In genomic region chr5:24453283-24453984, GRCm38 (mm10) we compare ENCODE assay signal across 8 mouse cellular contexts. TPM values are rescaled to one million over a fixed set of nuclear protein-coding genes. Genes with fewer than 3 reads are reported as not detected.
A peak's percentile ranks its signal among the peaks of the same experiment; 100 is the strongest.
DNase-seq lines count a peak whose midpoint lies in the region; ATAC-seq and TF ChIP-seq lines count a peak whose summit lies in the region.

No protein-coding gene starts in this region.

- no peak for TF ChIP-seq POLR2A in kidney, adult 2 months (IDR thresholded peaks at IDR 0.05; ENCODE audit: low read depth, low read length)
- no peak for TF ChIP-seq POLR2A in small intestine, adult 2 months (IDR thresholded peaks at IDR 0.05; ENCODE audit: low read depth, low read length)

- peak overlapping the region; percentile 96 for H3K9ac ChIP-seq in embryonic facial prominence, embryonic 11.5 days (replicated peaks; ENCODE audit: low read length)
- H3K9ac ChIP-seq in limb, embryonic 12.5 days (replicated peaks), result peak overlapping the region; percentile 97

- no peak for ATAC-seq in G1E (ENCODE audit: extremely low read depth, insufficient number of reproducible peaks, low FRiP score, poor library complexity, severe bottlenecking)
- no peak for ATAC-seq in embryonic facial prominence, embryonic 11.5 days (replicated peaks; ENCODE audit: insufficient number of reproducible peaks, low FRiP score, low TSS enrichment, low read depth)
- no peak; the same call in 1 of the 2 replicates for ATAC-seq in limb, embryonic 12.5 days (ENCODE audit: insufficient number of reproducible peaks, insufficient read depth, low FRiP score, low TSS enrichment, low read depth)
- ATAC-seq in monocyte, adult 5-6 weeks (replicated peaks; ENCODE audit: insufficient number of reproducible peaks, low FRiP score, low TSS enrichment, poor library complexity, severe bottlenecking), result no peak

- no peaks in the 10 kb centered on the region for H3K9me3 ChIP-seq in G1E (replicated peaks)
- no peaks in the 10 kb centered on the region for H3K9me3 ChIP-seq in embryonic facial prominence, embryonic 11.5 days (replicated peaks; ENCODE audit: control insufficient read depth, low read length)
- H3K9me3 ChIP-seq in limb, embryonic 12.5 days, result no peaks in the 10 kb centered on the region

- no peaks in the 10 kb centered on the region for H3K36me3 ChIP-seq in kidney, adult 2 months (ENCODE audit: control insufficient read depth, insufficient read depth, low read length)
- peaks cover 49% of the 10 kb centered on the region for H3K36me3 ChIP-seq in G1E (replicated peaks)
- no peaks in the 10 kb centered on the region; the same call in 1 of the 2 replicates for H3K36me3 ChIP-seq in embryonic facial prominence, embryonic 11.5 days (replicated peaks; ENCODE audit: control insufficient read depth, insufficient read depth, low read depth, low read length)
- peaks cover 30% of the 10 kb centered on the region; the same call in 1 of the 2 replicates for H3K36me3 ChIP-seq in limb, embryonic 12.5 days
- H3K36me3 ChIP-seq in small intestine, adult 2 months (ENCODE audit: control insufficient read depth, insufficient read depth, low read length), result no peaks in the 10 kb centered on the region

- DNase-seq in kidney, adult 2 months, result no peak
- DNase-seq in kidney, postnatal 25 days, result no peak
- no peak for DNase-seq in G1E (ENCODE audit: low spot score)
- DNase-seq in embryonic facial prominence, embryonic 11.5 days (ENCODE audit: low spot score), result no peak
- no peak for DNase-seq in right cerebral cortex, postnatal 4 days

- no peak overlapping the region for H3K27ac ChIP-seq in kidney, adult 2 months (ENCODE audit: insufficient read depth, low read depth, low read length)
- H3K27ac ChIP-seq in embryonic facial prominence, embryonic 11.5 days (replicated peaks; ENCODE audit: low read depth, low read length), result 0 out of 2 replicates have a peak overlapping the region, but pooled peaks have one; percentile 28
- H3K27ac ChIP-seq in limb, embryonic 12.5 days, result peak overlapping the region; percentile 93; the same call in 1 of the 2 replicates
- no peak overlapping the region for H3K27ac ChIP-seq in small intestine, adult 2 months (ENCODE audit: insufficient read depth, low read depth, low read length)

- H3K4me1 ChIP-seq in kidney, adult 2 months (ENCODE audit: control insufficient read depth, insufficient read depth, low read length), result peaks cover 6% of the 10 kb centered on the region
- H3K4me1 ChIP-seq in G1E (ENCODE audit: insufficient read depth, low read depth, low read length), result peaks cover 54% of the 10 kb centered on the region
- peaks cover 9% of the 10 kb centered on the region for H3K4me1 ChIP-seq in embryonic facial prominence, embryonic 11.5 days (ENCODE audit: control insufficient read depth, insufficient read depth, low read length)
- H3K4me1 ChIP-seq in limb, embryonic 12.5 days (replicated peaks), result peaks cover 45% of the 10 kb centered on the region
- H3K4me1 ChIP-seq in small intestine, adult 2 months (ENCODE audit: control insufficient read depth, insufficient read depth, insufficient read length, low read length), result peaks cover 11% of the 10 kb centered on the region

- H3K27me3 ChIP-seq in kidney, adult 2 months (replicated peaks; ENCODE audit: control insufficient read depth, insufficient read depth, low read length), result no peaks in the 10 kb centered on the region
- H3K27me3 ChIP-seq in G1E (ENCODE audit: insufficient read depth, low read length), result no peaks in the 10 kb centered on the region
- H3K27me3 ChIP-seq in embryonic facial prominence, embryonic 11.5 days (ENCODE audit: control insufficient read depth, insufficient read depth, low read length), result no peaks in the 10 kb centered on the region
- H3K27me3 ChIP-seq in limb, embryonic 12.5 days, result no peaks in the 10 kb centered on the region
- no peaks in the 10 kb centered on the region for H3K27me3 ChIP-seq in small intestine, adult 2 months (ENCODE audit: control insufficient read depth, insufficient read depth, low read length)

- peak overlapping the region; percentile 71 for H3K4me3 ChIP-seq in kidney, adult 2 months (ENCODE audit: insufficient read depth, low read depth, low read length)
- peak overlapping the region; percentile 88 for H3K4me3 ChIP-seq in G1E (ENCODE audit: low read depth, low read length)
- peak overlapping the region; percentile 91 for H3K4me3 ChIP-seq in embryonic facial prominence, embryonic 11.5 days (ENCODE audit: low read depth, low read length)
- peak overlapping the region; percentile 94 for H3K4me3 ChIP-seq in limb, embryonic 12.5 days (replicated peaks)
- peak overlapping the region; percentile 92 for H3K4me3 ChIP-seq in small intestine, adult 2 months (ENCODE audit: low read depth, low read length)

- 38% methylated on average over 5 of the region's 5 CpGs for WGBS in kidney, adult 2 months
- 10% methylated on average over 5 of the region's 5 CpGs for WGBS in embryonic facial prominence, embryonic 11.5 days
- 8% methylated on average over 5 of the region's 5 CpGs for WGBS in limb, embryonic 12.5 days
- 33% methylated on average over 5 of the region's 5 CpGs for WGBS in small intestine, adult 2 months

- no peak for TF ChIP-seq CTCF in kidney, adult 2 months (conservative IDR thresholded peaks at IDR 0.05; ENCODE audit: insufficient read depth, insufficient read length, low read depth, low read length)
- no peak for TF ChIP-seq CTCF in G1E (IDR thresholded peaks at IDR 0.05; ENCODE audit: low read depth, low read length)
- no peak for TF ChIP-seq CTCF in small intestine, adult 2 months (IDR thresholded peaks at IDR 0.05; ENCODE audit: extremely low read depth, insufficient read length, insufficient replicate concordance, low read depth, low read length)

- H3K4me2 ChIP-seq in embryonic facial prominence, embryonic 11.5 days (ENCODE audit: low read depth, low read length), result peak overlapping the region; percentile 99
- peak overlapping the region; percentile 99 for H3K4me2 ChIP-seq in limb, embryonic 12.5 days

RNA-seq across cellular contexts. Expression of gene Agap3, which starts 1.5 kb away (rescaled TPM):
- 59.4 and 62.3 TPM in 2 replicates for polyA plus RNA-seq in kidney, adult 2 months (2012; rRNA removed)
- total RNA-seq in G1E (2014; fragmentation: Nextera tagmentation), result 22.0 and 26.3 TPM in 2 replicates
- total RNA-seq in G1E (2017), result 30.3 and 32.8 TPM in 2 replicates
- 133 and 147 TPM in 2 replicates for polyA plus RNA-seq in G1E (2012)
- 40.0 and 45.1 TPM in 2 replicates for polyA plus RNA-seq in embryonic facial prominence, embryonic 11.5 days (2014; fragmentation: Nextera tagmentation; extraction: Ambion mirVana)
- 42.0 and 67.8 TPM in 2 replicates for polyA plus RNA-seq in limb, embryonic 12.5 days (2016; fragmentation: Nextera tagmentation; extraction: Ambion mirVana)
- polyA plus RNA-seq in small intestine, adult 2 months (2012; rRNA removed), result 31.4 and 59.4 TPM in 2 replicates
- total RNA-seq in monocyte, adult 5-6 weeks (2017), result 30.5 to 41.8 TPM (median 34.6 TPM) in 3 replicates

RNA-seq across cellular contexts. Expression of gene Tmub1, which starts 5.8 kb away (rescaled TPM):
- polyA plus RNA-seq in kidney, adult 2 months (2012; rRNA removed), result 60.0 and 68.9 TPM in 2 replicates
- total RNA-seq in G1E (2014; fragmentation: Nextera tagmentation) (11.1 and 14.3 TPM in 2 replicates), G1E (2017) (13.3 and 16.1 TPM in 2 replicates)
- polyA plus RNA-seq in G1E (2012), result 36.3 and 38.1 TPM in 2 replicates
- 20.2 and 24.7 TPM in 2 replicates for polyA plus RNA-seq in embryonic facial prominence, embryonic 11.5 days (2014; fragmentation: Nextera tagmentation; extraction: Ambion mirVana)
- polyA plus RNA-seq in limb, embryonic 12.5 days (2016; fragmentation: Nextera tagmentation; extraction: Ambion mirVana), result 21.0 and 21.8 TPM in 2 replicates
- 51.7 and 135 TPM in 2 replicates for polyA plus RNA-seq in small intestine, adult 2 months (2012; rRNA removed)
- 11.8 to 33.4 TPM (median 26.8 TPM) in 3 replicates for total RNA-seq in monocyte, adult 5-6 weeks (2017)

RNA-seq across cellular contexts. Expression of gene Fastk, which starts 8.3 kb away (rescaled TPM):
- 291 and 403 TPM in 2 replicates for polyA plus RNA-seq in kidney, adult 2 months (2012; rRNA removed)
- total RNA-seq in G1E (2014; fragmentation: Nextera tagmentation) (95.9 and 97.8 TPM in 2 replicates), G1E (2017) (36.2 and 46.9 TPM in 2 replicates)
- polyA plus RNA-seq in G1E (2012), result 286 and 295 TPM in 2 replicates
- polyA plus RNA-seq in embryonic facial prominence, embryonic 11.5 days (2014; fragmentation: Nextera tagmentation; extraction: Ambion mirVana), result 77.8 and 88.2 TPM in 2 replicates
- 105 TPM in 2 replicates for polyA plus RNA-seq in limb, embryonic 12.5 days (2016; fragmentation: Nextera tagmentation; extraction: Ambion mirVana)
- polyA plus RNA-seq in small intestine, adult 2 months (2012; rRNA removed), result 159 and 230 TPM in 2 replicates
- 17.1 to 27.5 TPM (median 26.9 TPM) in 3 replicates for total RNA-seq in monocyte, adult 5-6 weeks (2017)

RNA-seq across cellular contexts. Expression of gene Slc4a2, which starts 29.8 kb away (rescaled TPM):
- polyA plus RNA-seq in kidney, adult 2 months (2012; rRNA removed), result 56.8 and 66.9 TPM in 2 replicates
- total RNA-seq in G1E (2014; fragmentation: Nextera tagmentation), result 24.7 and 42.1 TPM in 2 replicates
- 25.5 and 30.5 TPM in 2 replicates for total RNA-seq in G1E (2017)
- 17.4 and 20.0 TPM in 2 replicates for polyA plus RNA-seq in G1E (2012)
- polyA plus RNA-seq in embryonic facial prominence, embryonic 11.5 days (2014; fragmentation: Nextera tagmentation; extraction: Ambion mirVana), result 16.5 and 20.6 TPM in 2 replicates
- polyA plus RNA-seq in limb, embryonic 12.5 days (2016; fragmentation: Nextera tagmentation; extraction: Ambion mirVana), result 47.1 and 50.2 TPM in 2 replicates
- 51.4 and 90.6 TPM in 2 replicates for polyA plus RNA-seq in small intestine, adult 2 months (2012; rRNA removed)
- total RNA-seq in monocyte, adult 5-6 weeks (2017), result 20.1 to 60.8 TPM (median 32.2 TPM) in 3 replicates

RNA-seq across cellular contexts. Expression of gene Cdk5, which starts 30.1 kb away (rescaled TPM):
- 78.0 and 83.2 TPM in 2 replicates for polyA plus RNA-seq in kidney, adult 2 months (2012; rRNA removed)
- total RNA-seq in G1E (2014; fragmentation: Nextera tagmentation), result 14.3 and 19.1 TPM in 2 replicates
- 26.6 and 28.1 TPM in 2 replicates for total RNA-seq in G1E (2017)
- 9.8 and 12.7 TPM in 2 replicates for polyA plus RNA-seq in G1E (2012)
- 49.9 and 50.8 TPM in 2 replicates for polyA plus RNA-seq in embryonic facial prominence, embryonic 11.5 days (2014; fragmentation: Nextera tagmentation; extraction: Ambion mirVana)
- 53.8 and 54.5 TPM in 2 replicates for polyA plus RNA-seq in limb, embryonic 12.5 days (2016; fragmentation: Nextera tagmentation; extraction: Ambion mirVana)
- polyA plus RNA-seq in small intestine, adult 2 months (2012; rRNA removed), result 34.0 and 64.7 TPM in 2 replicates
- 19.3 to 30.9 TPM (median 26.0 TPM) in 3 replicates for total RNA-seq in monocyte, adult 5-6 weeks (2017)

Comparison
In these comparisons a context has a peak if more than half of its experiments do, and no peak if none do; other contexts are left out.
1. H3K27ac ChIP-seq: peak in embryonic facial prominence, embryonic 11.5 days (single experiment) and limb, embryonic 12.5 days (single experiment); none in kidney, adult 2 months (single experiment) and small intestine, adult 2 months (single experiment).
2. Peak in every context shown above with its lines, with median percentiles within 50 percentile points of each other: H3K4me3 ChIP-seq.